17 mouse cellular contexts compared by ENCODE assay signal in the genomic region with DNA sequence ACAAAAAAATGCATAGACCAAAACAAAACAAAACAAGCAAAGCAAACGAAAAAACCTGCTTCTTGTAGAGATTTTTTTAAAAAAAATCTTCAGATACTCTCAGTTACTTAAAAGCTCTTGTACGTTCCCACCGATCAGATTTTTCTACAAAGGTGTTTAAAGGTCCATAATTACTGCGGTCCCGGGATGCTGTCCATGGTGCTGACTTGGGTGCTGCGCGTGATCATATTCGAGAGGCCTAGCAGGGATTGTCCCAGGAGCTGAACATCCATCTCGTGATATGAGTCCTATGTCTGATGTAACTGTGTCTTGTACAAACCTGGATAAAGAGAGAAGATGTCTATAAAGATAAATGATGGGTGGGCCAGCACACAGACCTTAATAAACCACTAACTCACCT. TPM values are rescaled to one million over a fixed set of nuclear protein-coding genes. Genes with fewer than 3 reads are reported as not detected.
DNase-seq lines count a peak whose midpoint lies in the region; ATAC-seq and TF ChIP-seq lines count a peak whose summit lies in the region.
"Had no signal": no experiment of that assay in that cellular context is flagged by ENCODE, and none has a peak within 500 bp of the region (broad histone marks: within the 10 kb centered on the region; RNA-seq: fewer than 3 reads in every experiment).

No protein-coding gene starts in this region.

- TF ChIP-seq POLR2A in MEL (IDR thresholded peaks at IDR 0.05; ENCODE audit: control insufficient read depth in 1 of 2, insufficient read depth in 1 of 2, low read depth in 1 of 2, low read length in 2 of 2, poor library complexity in 1 of 2): no peak

- peaks cover 44% of the 10 kb centered on the region for H3K36me3 ChIP-seq in kidney, embryonic 15.5 days
- peaks cover 0 to 2% of the 10 kb centered on the region in 2 experiments; a peak in 2 of 4 replicates for H3K36me3 ChIP-seq in MEL (ENCODE audit: control insufficient read depth in 1 of 2, insufficient read depth in 2 of 2, low read length in 2 of 2)
- H3K36me3 ChIP-seq in limb, embryonic 11.5 days (ENCODE audit: control insufficient read depth, insufficient read depth, low read length): peaks cover 6% of the 10 kb centered on the region

- H3K79me2 ChIP-seq in MEL (ENCODE audit: control insufficient read depth, insufficient read depth, low read length, poor library complexity): no peaks in the 10 kb centered on the region

- TF ChIP-seq EP300 in MEL (IDR thresholded peaks at IDR 0.05; ENCODE audit: low read depth in 1 of 2, low read length in 2 of 2): no peak

- H3K9me3 ChIP-seq in kidney, embryonic 15.5 days (replicated peaks): no peaks in the 10 kb centered on the region
- H3K9me3 ChIP-seq in MEL (replicated peaks; ENCODE audit: insufficient read depth, low read length): no peaks in the 10 kb centered on the region
- H3K9me3 ChIP-seq in limb, embryonic 11.5 days (ENCODE audit: control insufficient read depth, low read length): no peaks in the 10 kb centered on the region
- H3K9me3 ChIP-seq: forebrain, embryonic 12.5 days; midbrain, embryonic 13.5 days; neural tube, embryonic 12.5 days had no signal

- no peak overlapping the region for H3K9ac ChIP-seq in kidney, embryonic 15.5 days
- H3K9ac ChIP-seq in MEL (ENCODE audit: control insufficient read depth, low read depth, low read length, poor library complexity, severe bottlenecking): no peak overlapping the region
- H3K9ac ChIP-seq in limb, embryonic 11.5 days (ENCODE audit: low read length): no peak overlapping the region
- H3K9ac ChIP-seq: forebrain, embryonic 12.5 days; midbrain, embryonic 13.5 days; neural tube, embryonic 12.5 days had no signal

- no peaks in the 10 kb centered on the region for H3K4me1 ChIP-seq in kidney, embryonic 15.5 days
- no peaks in the 10 kb centered on the region for H3K4me1 ChIP-seq in MEL (ENCODE audit: control insufficient read depth in 1 of 2, insufficient read depth in 2 of 2, low read length in 2 of 2)
- no peaks in the 10 kb centered on the region for H3K4me1 ChIP-seq in limb, embryonic 11.5 days (ENCODE audit: control insufficient read depth, insufficient read depth, low read length)
- H3K4me1 ChIP-seq: forebrain, embryonic 12.5 days; midbrain, embryonic 13.5 days; neural tube, embryonic 12.5 days had no signal

- no peak for ATAC-seq in kidney, embryonic 15.5 days (replicated peaks; ENCODE audit: low FRiP score)
- ATAC-seq in limb, embryonic 11.5 days (ENCODE audit: insufficient number of reproducible peaks, low FRiP score, low TSS enrichment, low read depth): no peak
- no peak for ATAC-seq in inflammation-experienced regulatory T-cells, adult 6 months
- ATAC-seq: intestine, postnatal 0 days; lung, postnatal 0 days; midbrain, embryonic 13.5 days had no signal

- H3K27ac ChIP-seq in kidney, embryonic 15.5 days: no peak overlapping the region
- H3K27ac ChIP-seq in MEL (ENCODE audit: control insufficient read depth, low read depth, low read length): no peak overlapping the region
- no peak overlapping the region for H3K27ac ChIP-seq in limb, embryonic 11.5 days (replicated peaks; ENCODE audit: low read depth, low read length)
- H3K27ac ChIP-seq: forebrain, embryonic 12.5 days; layer of hippocampus, adult 2 months; midbrain, embryonic 13.5 days; neural tube, embryonic 12.5 days had no signal

- H3K4me2 ChIP-seq in kidney, embryonic 15.5 days: no peak overlapping the region
- H3K4me2 ChIP-seq in limb, embryonic 11.5 days (ENCODE audit: low read depth, severe bottlenecking): no peak overlapping the region
- H3K4me2 ChIP-seq: forebrain, embryonic 12.5 days; midbrain, embryonic 13.5 days; neural tube, embryonic 12.5 days had no signal

- H3K27me3 ChIP-seq in kidney, embryonic 15.5 days: no peaks in the 10 kb centered on the region
- no peaks in the 10 kb centered on the region for H3K27me3 ChIP-seq in MEL (ENCODE audit: control insufficient read depth in 1 of 2, insufficient read depth in 2 of 2, low read length in 2 of 2)
- H3K27me3 ChIP-seq in limb, embryonic 11.5 days (ENCODE audit: control insufficient read depth, insufficient read depth, low read length): no peaks in the 10 kb centered on the region
- H3K27me3 ChIP-seq: forebrain, embryonic 12.5 days; midbrain, embryonic 13.5 days; neural tube, embryonic 12.5 days had no signal

- TF ChIP-seq RAD21 in MEL (IDR thresholded peaks at IDR 0.05; ENCODE audit: low read depth, low read length): no peak

- H3K4me3 ChIP-seq in kidney, embryonic 15.5 days (replicated peaks): no peak overlapping the region
- H3K4me3 ChIP-seq in MEL (ENCODE audit: control insufficient read depth in 1 of 2, insufficient read depth in 1 of 2, low read depth in 2 of 2, low read length in 2 of 2): no peak overlapping the region
- no peak overlapping the region for H3K4me3 ChIP-seq in limb, embryonic 11.5 days (ENCODE audit: low read depth, low read length)
- H3K4me3 ChIP-seq: forebrain, embryonic 12.5 days; layer of hippocampus, adult 2 months; midbrain, embryonic 13.5 days; neural tube, embryonic 12.5 days had no signal

- no peak for TF ChIP-seq CTCF in MEL (IDR thresholded peaks at IDR 0.05 in 2 of 3, conservative IDR thresholded peaks at IDR 0.05 in 1 of 3; ENCODE audit: control insufficient read depth in 1 of 3, insufficient read depth in 1 of 3, low read depth in 2 of 3, low read length in 3 of 3, poor library complexity in 1 of 3, severe bottlenecking in 1 of 3)

- 68% methylated on average over 9 of the region's 9 CpGs for WGBS in kidney, embryonic 15.5 days
- WGBS in limb, embryonic 11.5 days: 64% methylated on average over 9 of the region's 9 CpGs

- peak; percentile 66 to 68 for DNase-seq in kidney, postnatal 4 days
- DNase-seq in MEL (ENCODE audit: low read depth, low spot score) (peak; percentile 59), ZHBTc4 (ENCODE audit: low read depth, low spot score) (peak; percentile 48)
- DNase-seq in limb, embryonic 11.5 days (ENCODE audit: low spot score): peak; percentile 70
- no peak for DNase-seq in cerebellum, postnatal 25 days
- DNase-seq: gastrocnemius, postnatal 14 days; left cerebral cortex, postnatal 4 days; right cerebral cortex, adult 18-20 months had no signal

TF ChIP-seq in MEL, 35 proteins besides CTCF, POLR2A, EP300 and RAD21:
- TF ChIP-seq MYC (IDR thresholded peaks at IDR 0.05; ENCODE audit: low read depth, low read length) (no peak), TCF12 (IDR thresholded peaks at IDR 0.05; ENCODE audit: low read depth, low read length) (no peak), CHD2 (IDR thresholded peaks at IDR 0.05; ENCODE audit: low read length) (no peak), MXI1 (IDR thresholded peaks at IDR 0.05; ENCODE audit: low read depth, low read length) (0 out of 2 replicates have a peak, but pooled peaks have one; percentile 34), SIN3A (IDR thresholded peaks at IDR 0.05; ENCODE audit: low read length) (peak; percentile 66), SMC3 (IDR thresholded peaks at IDR 0.05; ENCODE audit: low read depth, low read length) (peak; percentile 14; the same call in 1 of the 2 replicates)

RNA-seq across cellular contexts. Expression of gene Ccsap, which starts 21.5 kb away (rescaled TPM):
- polyA plus RNA-seq in kidney, embryonic 15.5 days (2015; fragmentation: Nextera tagmentation; extraction: Ambion mirVana): 3.5 TPM in 2 replicates
- total RNA-seq in MEL (2012; rRNA removed): 6.7 and 7.0 TPM in 2 replicates
- 10 to 100 TPM in 1 of 2 experiments, not detected in 1; 12.1 TPM for polyA plus RNA-seq in MEL (2012; ENCODE audit: insufficient read depth in 1 of 2, insufficient read length in 2 of 2, low read depth in 1 of 2, low replicate concordance in 2 of 2, missing spikeins in 1 of 2)
- 6.3 and 7.3 TPM in 2 replicates for polyA plus RNA-seq in limb, embryonic 11.5 days (2014; fragmentation: Nextera tagmentation; extraction: Ambion mirVana)
- 1 to 10 TPM; 3.3 to 5.1 (median 3.7) TPM for polyA plus RNA-seq in inflammation-experienced regulatory T-cells, adult 6 months (2017; shearing (Covaris generic))

RNA-seq across cellular contexts. Expression of gene Rab4a, which starts 32.7 kb away (rescaled TPM):
- polyA plus RNA-seq in kidney, embryonic 15.5 days (2015; fragmentation: Nextera tagmentation; extraction: Ambion mirVana): 39.6 and 44.9 TPM in 2 replicates
- total RNA-seq in MEL (2012; rRNA removed): 22.2 and 23.1 TPM in 2 replicates
- 10 to 100 TPM in 1 of 2 experiments, not detected in 1; 44.6 TPM for polyA plus RNA-seq in MEL (2012; ENCODE audit: insufficient read depth in 1 of 2, insufficient read length in 2 of 2, low read depth in 1 of 2, low replicate concordance in 2 of 2, missing spikeins in 1 of 2)
- 54.6 and 54.8 TPM in 2 replicates for polyA plus RNA-seq in limb, embryonic 11.5 days (2014; fragmentation: Nextera tagmentation; extraction: Ambion mirVana)
- 10 to 100 TPM; 15.9 to 21.4 (median 16.9) TPM for polyA plus RNA-seq in inflammation-experienced regulatory T-cells, adult 6 months (2017; shearing (Covaris generic))

RNA-seq across cellular contexts. Expression of gene Acta1, which starts 56.1 kb away (rescaled TPM):
- 132 and 232 TPM in 2 replicates for polyA plus RNA-seq in kidney, embryonic 15.5 days (2015; fragmentation: Nextera tagmentation; extraction: Ambion mirVana)
- 0.23 TPM in 1 of 2 replicates, not detected in the other for total RNA-seq in MEL (2012; rRNA removed)
- under 1 TPM in 1 of 2 experiments, not detected in 1; 0.32 TPM for polyA plus RNA-seq in MEL (2012; ENCODE audit: insufficient read depth in 1 of 2, insufficient read length in 2 of 2, low read depth in 1 of 2, low replicate concordance in 2 of 2, missing spikeins in 1 of 2)
- polyA plus RNA-seq in limb, embryonic 11.5 days (2014; fragmentation: Nextera tagmentation; extraction: Ambion mirVana): 12.0 and 13.5 TPM in 2 replicates
- under 1 TPM in 2 of 3 experiments, not detected in 1; 0.25 to 0.26 TPM for polyA plus RNA-seq in inflammation-experienced regulatory T-cells, adult 6 months (2017; shearing (Covaris generic))
- total RNA-seq: common myeloid progenitor, adult 5-6 weeks had no signal

Comparison
In these comparisons a context has a peak if more than half of its experiments do, and no peak if none do; other contexts are left out.
1. DNase-seq: peak in kidney, postnatal 4 days (2 of 2), MEL (single experiment), ZHBTc4 (single experiment) and limb, embryonic 11.5 days (single experiment); none in cerebellum, postnatal 25 days (0 of 2).